Mouse (Mus musculus) cerebellum, adult 9-10 months (tissue): ENCODE measurements around the gene Gnmt.

Source experiments
- DNase-seq: peaks from one replicate; pipeline ENCODE4 v3.0.0; 2022

The Gnmt gene

GRCm38 (mm10) chr17:46702506-46702905 is 26.5 kb downstream of the Gnmt start:
- no peak for DNase-seq

GRCm38 (mm10) chr17:46702100-46702499 is 26.9 kb downstream of the Gnmt start:
- no peak for DNase-seq

GRCm38 (mm10) chr17:46701489-46701888 is 27.5 kb downstream of the Gnmt start:
- DNase-seq, result no peak

- DNase-seq, result no peak
Measured at GRCm38 (mm10) chr17:46699912-46700311, 29.1 kb downstream of the Gnmt start.

- no peak for DNase-seq
Measured at GRCm38 (mm10) chr17:46699245-46699644, 29.7 kb downstream of the Gnmt start.

GRCm38 (mm10) chr17:46698515-46698914 is 30.5 kb downstream of the Gnmt start:
- DNase-seq, result no peak

- no peak for DNase-seq
Measured at GRCm38 (mm10) chr17:46694517-46695063, 34.4 kb downstream of the Gnmt start.

- DNase-seq, result no peak
Measured at GRCm38 (mm10) chr17:46691390-46691789, 37.6 kb downstream of the Gnmt start.

- DNase-seq, result no peak
Measured at GRCm38 (mm10) chr17:46690665-46691064, 38.3 kb downstream of the Gnmt start.

- DNase-seq, result no peak
Measured at GRCm38 (mm10) chr17:46685913-46686312, 43.1 kb downstream of the Gnmt start.

- DNase-seq, result peak; percentile 50
Measured at GRCm38 (mm10) chr17:46682654-46683389, 46.1 kb downstream of the Gnmt start.

GRCm38 (mm10) chr17:46681466-46682118 is 47.4 kb downstream of the Gnmt start:
- peak; percentile 73 for DNase-seq

- DNase-seq, result peak; percentile 96
Measured at GRCm38 (mm10) chr17:46680760-46681373, 48.1 kb downstream of the Gnmt start, which contains the start of gene Klhdc3. Gene Klhdc3, minus strand, starts transcription at chr17:46680914.

- DNase-seq, result peak; percentile 73
Measured at GRCm38 (mm10) chr17:46679843-46680759, 48.9 kb downstream of the Gnmt start.

GRCm38 (mm10) chr17:46678911-46679310 is 50.1 kb downstream of the Gnmt start:
- peak; percentile 47 for DNase-seq

- peak; percentile 51 for DNase-seq
Measured at GRCm38 (mm10) chr17:46678416-46678815, 50.6 kb downstream of the Gnmt start, which contains the start of gene Mea1. Gene Mea1, plus strand, starts transcription at chr17:46678793.
